Mouse (Mus musculus): ENCODE data around the gene Pmm2.

The Pmm2 gene

GRCm38 (mm10) chr16:8656256-8656655, 18.8 kb downstream of the Pmm2 start:
- no peak for DNase-seq (ENCODE audit: low spot score)

DNA sequence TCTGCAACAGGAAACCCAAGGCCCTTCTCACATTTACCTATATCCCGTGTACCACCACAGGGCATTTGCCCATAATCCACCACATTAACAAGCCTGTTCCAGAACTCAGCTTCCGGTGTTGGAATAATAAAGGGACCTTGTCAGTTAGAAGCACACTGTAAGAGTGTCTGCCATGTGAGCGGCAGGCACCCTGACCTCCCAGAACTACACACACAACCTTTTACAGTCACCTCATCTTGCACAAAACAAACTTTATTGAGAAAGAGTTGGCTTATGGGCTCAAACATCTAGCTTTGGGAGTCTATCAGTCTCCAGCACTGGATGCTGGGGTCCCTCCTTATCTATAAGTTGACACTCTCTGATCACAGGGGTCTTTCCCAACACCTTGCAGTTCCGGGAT, 20.9 kb downstream of the Pmm2 start:
- no peak for DNase-seq (ENCODE audit: low spot score)

- DNase-seq (ENCODE audit: low spot score) = no peak
Measured at GRCm38 (mm10) chr16:8658764-8659163, 21.3 kb downstream of the Pmm2 start.

DNA sequence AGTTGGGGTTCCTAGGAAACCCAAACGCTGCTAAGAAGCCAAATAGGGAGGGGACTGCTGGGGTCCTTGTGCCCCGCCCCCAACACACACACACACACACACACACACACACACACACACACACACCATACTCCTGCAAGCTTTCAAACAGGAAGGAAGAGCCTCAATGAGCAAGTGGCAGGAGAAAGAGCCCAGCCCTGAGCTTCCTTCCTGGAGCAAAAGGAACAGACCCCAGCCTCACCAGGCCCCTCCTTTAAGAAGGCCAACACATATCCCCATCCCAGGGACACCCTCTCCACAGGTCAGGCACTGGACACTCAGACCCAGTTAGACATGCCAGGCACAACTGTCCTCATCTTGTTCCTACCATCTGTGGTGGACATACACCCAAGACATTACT, 25.5 kb downstream of the Pmm2 start:
- no peak for DNase-seq (ENCODE audit: low spot score)

DNA sequence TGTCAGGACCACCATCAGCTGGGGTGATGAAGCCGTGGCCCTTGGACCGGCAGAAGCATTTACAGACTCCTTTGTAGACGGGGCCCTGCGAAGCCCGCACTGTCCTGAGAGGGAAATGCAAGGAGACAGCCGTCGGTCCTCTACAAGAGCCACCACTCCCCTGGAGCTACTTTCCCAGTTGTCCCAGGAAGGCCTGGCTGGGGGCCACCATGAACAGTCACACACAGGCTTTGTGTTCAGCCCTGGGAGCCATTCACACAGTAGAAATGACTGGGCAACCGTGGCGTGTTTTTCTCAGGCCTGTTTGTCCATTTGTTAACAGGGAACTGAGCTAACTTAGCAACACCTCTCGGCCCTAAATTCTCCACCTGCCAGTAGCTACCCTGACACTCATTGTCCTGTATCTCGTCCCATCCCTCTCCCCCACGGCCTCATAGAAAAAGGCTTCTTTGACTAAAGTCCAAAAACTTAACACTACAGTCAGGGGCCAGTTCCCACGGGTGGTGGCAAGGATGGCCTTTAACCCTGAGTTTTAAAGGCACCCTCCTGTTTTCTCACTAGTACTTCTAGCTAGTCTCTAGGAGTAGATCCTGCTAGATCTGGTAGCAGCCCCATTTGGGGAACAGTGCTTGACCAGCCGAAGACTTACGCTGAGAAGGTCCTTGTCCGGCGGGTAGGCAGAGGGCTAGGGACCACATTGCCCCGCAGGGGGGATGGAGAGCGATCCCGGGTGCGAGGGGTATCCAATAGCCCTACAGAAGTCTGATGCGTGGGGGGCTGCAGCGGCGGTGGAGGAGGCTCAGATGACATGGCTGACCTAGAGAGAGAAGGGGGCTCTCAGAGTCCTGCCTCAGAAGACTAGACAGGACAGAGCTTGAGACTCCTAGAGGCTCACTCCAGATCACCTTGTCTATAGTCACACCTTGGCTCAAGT, 26.4 kb downstream of the Pmm2 start:
- DNase-seq (ENCODE audit: low spot score) = no peak

DNA sequence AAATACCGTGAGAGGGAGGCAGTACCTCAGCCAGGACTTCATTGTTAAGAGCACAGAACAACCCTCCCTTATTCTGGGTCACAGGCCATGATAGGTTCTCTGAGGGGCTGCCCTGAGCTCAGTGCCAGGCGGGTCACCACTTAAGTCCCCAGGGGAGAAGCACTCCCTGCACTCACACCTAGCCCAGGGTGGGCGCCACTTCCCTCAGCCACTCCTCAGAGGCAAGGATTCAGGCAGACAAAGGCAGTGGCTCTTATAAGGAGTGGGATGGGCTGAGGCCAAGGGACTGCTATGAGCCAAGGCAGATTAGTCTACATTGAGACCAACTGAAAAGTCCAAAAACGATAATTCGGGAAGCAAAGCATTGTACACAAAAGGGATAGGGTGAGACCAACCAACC, 27.9 kb downstream of the Pmm2 start:
- DNase-seq (ENCODE audit: low spot score) = no peak

GRCm38 (mm10) chr16:8666452-8666851, 29.0 kb downstream of the Pmm2 start:
- DNase-seq (ENCODE audit: low spot score) = no peak

DNA sequence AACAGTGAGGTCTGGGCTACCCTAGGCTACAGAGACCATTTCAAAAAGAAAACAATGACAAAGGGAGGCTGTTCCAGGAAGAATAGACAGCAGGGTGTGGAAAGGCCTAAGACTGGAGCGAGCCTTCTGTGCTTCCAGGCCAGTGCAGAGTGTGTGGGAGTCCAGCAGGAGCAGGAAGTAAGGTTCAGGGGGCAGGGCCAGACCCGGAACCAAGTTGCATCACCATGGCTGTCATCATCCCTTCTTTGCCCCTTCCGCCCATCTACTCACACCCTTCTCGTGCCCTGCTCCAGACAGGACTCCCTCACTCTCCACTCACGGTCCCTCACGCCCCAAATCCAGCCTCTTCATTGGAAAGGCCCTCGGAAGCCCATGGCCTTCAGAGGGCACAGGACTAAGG, 29.8 kb downstream of the Pmm2 start:
- DNase-seq (ENCODE audit: low spot score) = no peak

- DNase-seq (ENCODE audit: low spot score) = no peak
Measured at GRCm38 (mm10) chr16:8667814-8668213, 30.3 kb downstream of the Pmm2 start.

GRCm38 (mm10) chr16:8668386-8668785, 30.9 kb downstream of the Pmm2 start:
- no peak for DNase-seq (ENCODE audit: low spot score)

GRCm38 (mm10) chr16:8669432-8669831, 32.0 kb downstream of the Pmm2 start:
- DNase-seq (ENCODE audit: low spot score) = peak; percentile 44

DNA sequence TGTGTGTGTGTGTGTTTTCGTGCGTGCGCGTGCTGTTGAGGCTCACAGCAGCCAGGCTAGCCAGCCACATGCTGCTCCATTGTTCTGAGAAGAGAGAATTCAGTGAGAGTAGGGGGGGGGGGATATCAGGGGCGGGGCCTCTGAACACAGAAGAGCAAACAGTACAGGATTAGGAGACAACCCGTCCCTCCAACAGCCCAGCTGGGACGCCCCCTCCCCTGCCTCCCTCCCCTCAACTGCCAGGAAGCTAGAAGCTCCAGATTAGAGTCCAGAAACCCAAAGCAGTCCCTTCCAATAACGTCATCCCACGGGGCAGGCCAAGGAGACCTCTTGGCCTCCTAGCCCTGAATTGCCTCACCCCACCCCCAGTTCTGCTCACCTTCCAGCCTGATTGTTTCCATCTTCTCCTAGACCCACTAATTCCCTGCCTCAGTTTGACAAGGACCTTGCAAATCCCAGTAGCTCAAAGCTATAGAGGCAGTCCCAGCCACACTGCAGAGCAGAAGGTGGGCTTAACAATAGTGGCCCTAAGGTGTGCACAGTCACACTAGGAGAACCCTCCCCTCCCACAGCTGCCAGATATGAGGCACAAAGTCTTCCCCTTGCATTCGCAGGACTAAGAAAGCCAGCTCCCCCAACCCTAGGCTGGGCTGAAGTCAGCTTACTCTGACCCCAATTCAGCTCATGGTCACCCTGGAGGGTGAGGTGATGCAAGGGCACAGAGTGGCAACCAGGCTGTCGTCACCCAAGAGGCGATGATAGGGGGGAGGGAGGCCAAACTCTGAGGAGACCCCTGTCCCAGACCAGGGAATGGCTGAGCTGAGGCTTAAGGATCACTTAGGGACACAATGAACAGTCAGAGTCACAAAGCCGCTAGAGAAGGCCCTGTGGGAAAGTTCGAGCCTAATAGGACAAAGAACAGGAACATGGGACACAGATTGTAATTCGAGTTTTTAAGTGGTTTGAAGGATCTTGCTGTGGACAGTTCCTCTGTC, 32.9 kb downstream of the Pmm2 start:
- peak; percentile 76 for DNase-seq (ENCODE audit: low spot score)

- DNase-seq (ENCODE audit: low spot score) = peak; percentile 96
Measured at GRCm38 (mm10) chr16:8671551-8672349, 34.3 kb downstream of the Pmm2 start, which contains the start of gene Carhsp1. Gene Carhsp1 (minus strand): TSS chr16:8672155.

- no peak for DNase-seq (ENCODE audit: low spot score)
Measured at GRCm38 (mm10) chr16:8672350-8672687, 34.8 kb downstream of the Pmm2 start.

DNA sequence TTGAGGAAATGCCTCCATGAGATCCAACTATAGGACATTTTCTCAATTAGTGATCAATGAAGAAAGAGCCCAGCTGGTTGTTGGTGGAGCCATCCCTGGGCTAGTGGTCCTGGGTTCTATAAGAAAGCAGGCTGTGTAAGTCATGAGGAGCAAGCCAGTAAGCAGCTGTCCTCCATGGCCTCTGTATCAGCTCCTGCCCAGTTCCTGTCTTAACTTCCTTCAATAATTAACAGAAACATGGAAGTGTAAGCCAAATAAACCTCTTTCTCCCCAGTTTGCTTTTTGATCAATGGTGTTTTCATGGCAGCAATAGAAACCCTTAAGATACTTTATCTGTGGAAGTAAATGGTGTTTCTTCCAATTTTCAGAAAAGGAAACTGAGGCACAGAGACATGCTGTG, 35.3 kb downstream of the Pmm2 start:
- no peak for DNase-seq (ENCODE audit: low spot score)

GRCm38 (mm10) chr16:8673343-8673742, 35.9 kb downstream of the Pmm2 start:
- no peak for DNase-seq (ENCODE audit: low spot score)

DNA sequence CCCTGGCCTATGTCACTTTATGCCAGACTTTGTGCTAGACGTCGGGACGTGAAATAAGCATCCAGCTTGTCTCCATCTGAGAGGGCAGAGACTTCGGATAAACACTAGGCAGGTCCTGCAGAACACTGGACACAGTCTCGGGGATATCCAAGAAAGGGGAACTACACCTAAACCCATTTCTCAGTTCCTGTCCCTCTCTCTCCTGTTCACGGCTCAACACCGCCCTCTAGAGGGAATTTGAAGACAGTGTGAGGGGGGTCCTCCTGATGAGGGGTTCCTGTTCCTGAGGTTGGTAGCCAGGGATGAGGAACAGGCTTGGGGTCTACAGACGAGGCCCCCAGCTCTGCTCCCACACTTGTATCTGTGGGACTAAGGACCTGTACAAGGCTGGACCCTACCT, 36.7 kb downstream of the Pmm2 start:
- DNase-seq (ENCODE audit: low spot score) = peak; percentile 87

- DNase-seq (ENCODE audit: low spot score) = no peak
Measured at GRCm38 (mm10) chr16:8675559-8675958, 38.1 kb downstream of the Pmm2 start.

- no peak for DNase-seq (ENCODE audit: low spot score)
Measured at GRCm38 (mm10) chr16:8676228-8676627, 38.8 kb downstream of the Pmm2 start.

DNA sequence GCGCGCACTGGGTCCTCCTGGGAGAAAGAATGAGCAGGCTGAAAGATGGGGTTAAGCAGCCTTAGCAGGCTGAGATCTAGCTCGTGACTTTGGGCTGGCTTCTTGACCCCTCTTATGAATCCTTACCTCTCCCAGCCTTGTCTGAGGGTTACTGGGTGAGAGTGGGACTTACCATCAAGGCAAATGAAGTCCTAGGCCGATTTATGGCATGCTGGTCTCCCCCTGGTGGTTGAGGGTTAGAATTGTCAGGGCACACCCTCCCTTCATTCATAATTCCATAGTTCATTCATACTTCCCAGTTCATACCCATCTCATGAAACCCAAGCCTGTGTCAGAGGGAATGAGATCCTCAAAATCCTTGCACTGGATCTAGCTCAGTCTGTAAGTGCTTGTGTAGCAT, 39.3 kb downstream of the Pmm2 start:
- peak; percentile 82 for DNase-seq (ENCODE audit: low spot score)

GRCm38 (mm10) chr16:8678035-8678434, 40.6 kb downstream of the Pmm2 start:
- no peak for DNase-seq (ENCODE audit: low spot score)

- no peak for DNase-seq (ENCODE audit: low spot score)
Measured at GRCm38 (mm10) chr16:8678676-8679075, 41.2 kb downstream of the Pmm2 start.

Data from embryo, embryonic 10.5 days (tissue).